In the genomic region with DNA sequence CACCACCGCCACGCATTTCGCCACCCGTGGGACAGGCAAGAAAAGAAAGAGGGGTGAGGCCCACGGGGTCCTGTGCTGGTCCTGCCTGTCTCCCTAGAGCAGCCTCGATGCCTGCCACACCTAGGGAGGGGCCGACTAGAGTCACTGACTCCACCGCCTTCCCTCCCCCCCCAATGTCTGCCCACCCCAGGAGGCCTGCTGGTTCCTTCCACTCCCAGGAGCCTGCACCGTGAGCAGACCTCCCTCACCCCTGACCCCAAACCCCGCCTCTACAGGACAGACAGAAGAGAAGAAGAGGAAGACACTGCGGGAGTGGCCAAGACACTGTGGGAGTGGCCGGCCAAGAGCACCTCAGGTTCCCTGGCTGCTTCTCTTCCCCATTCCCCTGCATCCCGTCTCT, we compare ENCODE assay signal across 10 mouse cellular contexts. TPM values are rescaled to one million over a fixed set of nuclear protein-coding genes. Genes with fewer than 3 reads are reported as not detected.
DNase-seq lines count a peak whose midpoint lies in the region; ATAC-seq and TF ChIP-seq lines count a peak whose summit lies in the region.
"Had no signal": no experiment of that assay in that cellular context is flagged by ENCODE, and none has a peak within 500 bp of the region (broad histone marks: within the 10 kb centered on the region; RNA-seq: fewer than 3 reads in every experiment).

No protein-coding gene starts in this region.

- H3K79me2 ChIP-seq in heart, adult 2 months (replicated peaks; ENCODE audit: control insufficient read depth, insufficient read depth, low read length) = no peaks in the 10 kb centered on the region

- intact Hi-C loops in heart, adult 2 months (cut with DNase I) = no loop called here
- intact Hi-C loops in heart, postnatal 25 days (cut with DNase I) = no loop called here

- 37% methylated on average over 13 of the region's 13 CpGs for WGBS in heart, adult 2 months
- 12% methylated on average over 7 of the region's 13 CpGs for WGBS in liver, embryonic 13.5 days (ENCODE audit: insufficient replicate concordance)

- peaks cover 13% of the 10 kb centered on the region; the same call in 1 of the 2 replicates for H3K9me3 ChIP-seq in liver, embryonic 13.5 days (replicated peaks)

- peak in 1 of 2 experiments; percentile 17 for DNase-seq in heart, adult 2 months
- no peak for DNase-seq in heart, postnatal 25 days (ENCODE audit: low spot score)
- DNase-seq in CD4-positive helper T cell, adult 2 months (ENCODE audit: low read depth, low spot score) = peak; percentile 35
- no peak for DNase-seq in liver, embryonic 13.5 days
- DNase-seq in testis, postnatal 14 days (ENCODE audit: low spot score) = no peak
- DNase-seq in cerebellum, postnatal 4 days (ENCODE audit: low spot score in 2 of 2) = no peak
- DNase-seq: cerebellum, adult 11 months; kidney, adult 2 months had no signal

- H3K4me2 ChIP-seq in liver, embryonic 13.5 days = peak overlapping the region; percentile 41

- no peaks in the 10 kb centered on the region for H3K36me3 ChIP-seq in heart, adult 2 months (ENCODE audit: control insufficient read depth, insufficient read depth, low read length)
- no peaks in the 10 kb centered on the region for H3K36me3 ChIP-seq in liver, embryonic 13.5 days

- TF ChIP-seq EP300 in heart, adult 2 months (IDR thresholded peaks at IDR 0.05; ENCODE audit: insufficient read depth, low read depth, low read length) = no peak

- H3K27me3 ChIP-seq in heart, adult 2 months (ENCODE audit: control insufficient read depth, insufficient read depth, low read length) = no peaks in the 10 kb centered on the region
- H3K27me3 ChIP-seq in liver, embryonic 13.5 days = no peaks in the 10 kb centered on the region

- H3K4me1 ChIP-seq in heart, adult 2 months (ENCODE audit: control insufficient read depth, insufficient read depth, low read length) = no peaks in the 10 kb centered on the region
- 0 out of 2 replicates have a peak, but pooled peaks cover 3% of the 10 kb centered on the region for H3K4me1 ChIP-seq in liver, embryonic 13.5 days (replicated peaks)

- ATAC-seq in granulocyte monocyte progenitor cell, adult 5-6 weeks (replicated peaks; ENCODE audit: poor library complexity, severe bottlenecking) = peak; percentile 99
- peak; percentile 68 for ATAC-seq in liver, embryonic 13.5 days (ENCODE audit: low read depth)
- no peak for ATAC-seq in erythroblast, adult 5-6 weeks (replicated peaks; ENCODE audit: low FRiP score, poor library complexity, severe bottlenecking)

- TF ChIP-seq POLR2A in heart, adult 2 months (IDR thresholded peaks at IDR 0.05; ENCODE audit: insufficient read depth, low read depth, low read length) = no peak

- H3K9ac ChIP-seq in heart, adult 2 months (ENCODE audit: low read depth, low read length) = peak overlapping the region; percentile 29; the same call in 1 of the 2 replicates
- no peak overlapping the region for H3K9ac ChIP-seq in liver, embryonic 13.5 days

- H3K4me3 ChIP-seq in heart, adult 2 months = no peak overlapping the region
- peak overlapping the region; percentile 15; the same call in 1 of the 2 replicates for H3K4me3 ChIP-seq in liver, embryonic 13.5 days (replicated peaks)

- H3K27ac ChIP-seq in heart, adult 2 months = no peak overlapping the region
- no peak overlapping the region for H3K27ac ChIP-seq in liver, embryonic 13.5 days

- no peak for TF ChIP-seq CTCF in heart, adult 2 months (IDR thresholded peaks at IDR 0.05)

RNA-seq across cellular contexts. Expression of gene Kyat3, which starts 12.5 kb away (rescaled TPM):
- total RNA-seq in heart, adult 2 months (2021) = 10 to 100 TPM; 28.3 to 37.7 TPM
- polyA plus RNA-seq in heart, adult 2 months (2012; rRNA removed) = 10.9 and 22.1 TPM in 2 replicates
- total RNA-seq in heart, postnatal 25 days (2021) = 10 to 100 TPM; 19.4 to 19.8 TPM
- 33.4 and 57.5 TPM in 2 replicates for total RNA-seq in granulocyte monocyte progenitor cell, adult 5-6 weeks (2014; fragmentation: Nextera tagmentation)
- total RNA-seq in granulocyte monocyte progenitor cell, adult 5-6 weeks (2017) = 34.3 and 45.1 TPM in 2 replicates
- polyA plus RNA-seq in liver, embryonic 13.5 days (2015; fragmentation: Nextera tagmentation; extraction: Ambion mirVana) = 10.3 and 11.9 TPM in 2 replicates
- 0.19 and 9.4 TPM in 2 replicates for total RNA-seq in erythroblast, adult 5-6 weeks (2015; ENCODE audit: low replicate concordance)
- total RNA-seq in erythroblast, adult 5-6 weeks (2017; ENCODE audit: low replicate concordance) = 0.51 and 2.5 TPM in 2 replicates
